Mouse (Mus musculus) gastrocnemius, postnatal 4 days (tissue): ENCODE measurements around the gene Inha. TPM values are rescaled to one million over a fixed set of nuclear protein-coding genes. Genes with fewer than 3 reads are reported as not detected.

ENCODE experiments used
- DNase-seq, 2 experiments: peaks; one replicate each; pipeline ENCODE4 v3.0.0; 2021 to 2022; ENCODE audit warnings: low spot score in 2 of 2, mixed read lengths in 2 of 2
- long read RNA-seq, 2 experiments: library from polyadenylated mRNA; stranded (forward); transcript quantifications; one replicate each; pipeline ENCODE4 v2.0.0; 2021
- total RNA-seq, 2 experiments: library from RNA; stranded (reverse); gene quantifications; 2 replicates each; pipeline ENCODE4 v1.2.3; 2021

Gene Inha
- 10 to 100 TPM; 13.4 to 15.1 TPM for total RNA-seq
- long read RNA-seq, experiment 1, transcript Inha-201 (2 exons, 1,475 nt): major isoform, 22 of 29 reads
- long read RNA-seq, experiment 1, partial matches to known transcripts: 0 of 29 reads
- long read RNA-seq, experiment 1, other reads (novel, unspliced or antisense): 7 of 29 reads
- long read RNA-seq, experiment 2, transcript Inha-201 (2 exons, 1,475 nt): major isoform, 18 of 30 reads
- long read RNA-seq, experiment 2, partial matches to known transcripts: 0 of 30 reads
- long read RNA-seq, experiment 2, other reads (novel, unspliced or antisense): 12 of 30 reads

DNA sequence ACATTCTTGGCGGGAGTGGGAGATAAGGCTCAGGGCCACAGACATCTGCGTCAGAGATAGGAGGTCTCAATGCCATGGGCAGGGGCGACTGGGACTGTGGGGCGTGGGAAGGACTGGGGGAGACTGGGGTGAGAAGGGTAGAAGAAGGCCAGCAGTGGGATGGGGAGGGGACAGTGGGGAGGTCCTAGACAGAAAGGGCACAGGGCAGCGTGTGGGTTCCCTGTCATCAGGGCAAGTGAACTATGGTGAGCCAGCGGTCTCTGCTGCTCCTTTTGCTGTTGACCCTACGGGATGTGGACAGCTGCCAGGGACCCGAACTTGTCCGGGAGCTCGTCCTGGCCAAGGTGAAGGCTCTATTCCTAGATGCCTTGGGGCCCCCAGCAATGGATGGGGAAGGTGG, at the start of gene Inha:
Gene Inha (plus strand): TSS at position 72 of the 400 bp plus-strand sequence.
- DNase-seq: no peak

DNA sequence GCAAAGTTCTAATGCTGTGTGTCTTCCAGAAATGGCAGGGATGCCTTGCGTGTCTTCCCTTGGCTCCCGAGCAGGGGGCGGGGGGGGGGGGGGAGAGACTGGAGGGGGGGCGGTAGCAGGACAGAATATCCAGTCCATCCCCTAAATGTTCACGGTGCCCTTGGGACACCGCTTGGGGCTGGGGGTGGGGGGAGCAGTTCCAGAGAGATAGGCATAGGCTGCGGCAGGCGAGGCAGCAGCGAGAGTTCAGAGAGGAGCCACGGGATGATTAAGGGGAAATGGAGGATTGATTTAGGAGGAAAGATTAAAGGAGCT, 49.2 kb upstream of the Inha start:
- DNase-seq: no peak

DNA sequence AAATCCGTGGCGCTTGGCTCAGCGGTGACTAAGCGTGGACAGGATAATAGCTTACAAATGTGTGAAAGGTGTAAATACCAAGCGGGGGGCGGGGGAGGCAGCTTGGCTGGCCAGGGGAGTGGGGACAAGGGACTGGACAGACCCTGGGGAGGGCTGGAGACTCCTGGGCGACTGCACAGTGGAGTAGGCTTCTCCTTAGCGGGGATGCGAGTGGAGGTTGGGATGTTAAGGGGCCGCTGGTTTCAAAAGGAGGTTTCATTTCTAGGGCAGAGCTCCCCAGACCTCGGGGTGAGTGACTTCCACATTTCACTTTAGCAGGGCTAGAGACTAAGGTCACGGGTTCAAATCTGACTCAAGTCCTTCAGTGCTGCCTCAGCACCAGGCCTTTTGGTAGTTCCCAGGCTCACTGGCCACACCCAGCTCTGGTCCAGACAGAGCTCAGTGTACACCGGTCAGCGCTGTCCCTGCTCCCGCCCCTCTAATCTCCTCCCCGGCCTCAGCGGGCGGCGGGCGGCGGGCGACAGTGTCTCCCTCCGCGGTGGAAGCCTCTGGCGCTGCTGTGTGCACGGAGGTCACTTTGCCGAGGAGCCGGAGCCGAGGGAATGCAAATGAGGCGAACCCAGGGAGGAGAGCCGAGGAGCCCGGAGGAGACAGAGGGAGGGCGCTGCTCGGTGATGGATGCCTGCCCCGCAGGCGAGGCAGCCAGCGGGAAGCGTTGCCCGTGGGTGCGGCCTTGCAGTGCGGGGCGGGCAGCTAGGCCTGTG, 48.7 kb upstream of the Inha start:
- peak in 1 of 2 experiments; percentile 52 for DNase-seq

DNA sequence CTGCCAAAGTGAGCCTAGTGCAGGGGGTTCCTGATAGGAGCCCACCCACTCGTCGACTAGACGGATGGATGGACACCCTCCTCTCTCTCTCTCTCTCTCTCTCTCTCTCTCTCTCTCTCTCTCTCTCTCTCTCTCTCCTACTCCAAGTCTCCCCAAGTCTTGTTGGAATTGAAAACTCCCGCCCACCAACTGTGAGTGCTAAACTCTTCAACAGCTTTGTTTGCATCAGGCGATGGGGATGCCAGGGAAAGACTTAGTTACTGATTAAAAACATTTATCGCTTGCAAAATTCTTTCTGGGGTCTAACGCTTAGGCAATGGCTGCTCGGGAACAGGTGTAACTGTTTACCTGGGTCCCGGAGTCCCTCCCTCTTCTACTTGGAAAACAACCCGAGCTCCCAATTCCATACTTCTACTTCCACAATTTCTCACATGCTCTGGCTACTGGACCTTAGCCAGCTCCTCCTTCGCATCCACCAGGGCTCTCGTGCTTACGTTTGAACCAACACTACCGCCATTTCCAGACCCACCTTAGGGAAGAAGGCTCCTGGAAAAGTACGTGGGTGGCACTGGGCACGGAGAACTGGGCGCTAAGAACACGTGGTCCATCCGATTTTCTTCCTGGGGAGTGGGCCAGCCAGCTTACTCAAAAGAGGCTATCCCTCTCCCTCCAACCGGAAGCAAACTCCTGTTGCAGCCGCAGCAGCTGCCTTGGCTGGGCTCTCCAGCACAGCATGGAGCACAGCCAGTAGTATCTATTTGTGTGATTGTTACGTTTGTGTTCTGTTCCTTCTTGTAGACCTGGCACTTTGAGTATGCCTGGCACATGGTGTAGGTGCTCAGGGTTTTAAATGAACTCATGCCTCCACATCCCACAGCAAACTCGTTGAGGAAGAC, 47.8 kb upstream of the Inha start:
- no peak for DNase-seq

DNA sequence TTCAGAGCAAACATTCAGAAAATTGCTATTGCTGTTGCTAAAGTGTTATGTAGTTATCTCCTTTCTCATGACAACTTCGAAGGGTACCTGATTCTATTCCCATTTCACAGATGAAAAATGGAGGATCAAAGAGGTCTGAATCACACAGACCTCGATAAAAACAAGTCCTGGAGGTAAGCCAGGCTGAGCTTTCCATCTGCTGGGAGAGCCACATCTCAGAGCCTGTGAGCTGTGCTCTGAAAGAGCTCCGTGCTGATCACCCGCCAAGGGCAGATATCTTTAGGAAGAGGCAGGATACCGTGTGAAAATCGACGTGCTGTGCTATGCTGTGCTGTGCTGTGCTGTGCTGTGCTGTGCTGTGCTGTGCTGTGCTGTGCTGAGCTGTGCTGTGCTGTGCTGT, 46.6 kb upstream of the Inha start:
- no peak for DNase-seq

DNA sequence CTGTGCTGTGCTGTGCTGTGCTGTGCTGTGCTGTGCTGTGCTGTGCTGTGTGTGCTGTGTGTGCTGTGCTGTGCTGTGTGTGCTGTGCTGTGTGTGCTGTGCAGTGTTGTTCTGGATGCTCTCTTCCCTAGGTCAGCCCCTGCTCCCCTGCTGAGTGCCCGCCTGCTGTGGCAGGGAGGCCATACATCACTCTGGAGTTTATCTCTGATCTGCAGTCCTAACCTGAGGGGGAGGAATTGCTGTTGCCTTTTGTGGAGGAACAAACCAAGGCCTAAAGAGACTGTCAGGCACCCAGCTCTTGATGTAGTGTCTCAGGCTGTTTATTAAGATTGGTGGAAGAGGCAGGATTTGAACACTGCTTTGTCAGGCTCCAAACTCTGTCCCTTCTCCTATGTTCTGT, 44.2 kb upstream of the Inha start:
- no peak for DNase-seq

DNA sequence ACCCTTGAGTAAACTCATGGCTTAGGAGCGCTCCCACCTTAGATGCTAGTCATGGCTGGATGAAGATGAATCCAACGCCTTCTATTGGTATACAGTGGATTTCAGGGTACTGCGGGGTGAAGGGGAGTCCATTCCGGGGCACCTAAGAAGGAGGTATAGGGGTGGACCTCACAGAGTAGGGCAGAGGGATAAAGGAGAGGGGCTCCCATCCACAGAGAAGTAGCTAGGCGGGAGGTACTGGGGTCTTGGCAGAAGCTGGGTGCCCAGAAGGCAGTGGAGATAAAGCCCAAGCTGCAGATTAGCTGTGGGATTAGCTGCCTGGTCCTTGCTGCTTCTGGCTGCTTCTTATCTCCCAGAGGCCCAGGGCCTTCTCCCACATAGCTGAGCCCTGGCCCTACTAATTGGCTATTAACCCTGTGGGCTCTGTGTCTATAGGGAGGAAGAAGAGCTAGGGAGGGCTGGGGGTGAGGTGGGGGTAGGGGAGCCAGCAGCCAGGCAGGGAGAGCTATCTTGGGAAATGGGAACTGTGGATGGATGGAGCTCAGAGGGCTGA, 43.1 kb upstream of the Inha start:
- no peak for DNase-seq

DNA sequence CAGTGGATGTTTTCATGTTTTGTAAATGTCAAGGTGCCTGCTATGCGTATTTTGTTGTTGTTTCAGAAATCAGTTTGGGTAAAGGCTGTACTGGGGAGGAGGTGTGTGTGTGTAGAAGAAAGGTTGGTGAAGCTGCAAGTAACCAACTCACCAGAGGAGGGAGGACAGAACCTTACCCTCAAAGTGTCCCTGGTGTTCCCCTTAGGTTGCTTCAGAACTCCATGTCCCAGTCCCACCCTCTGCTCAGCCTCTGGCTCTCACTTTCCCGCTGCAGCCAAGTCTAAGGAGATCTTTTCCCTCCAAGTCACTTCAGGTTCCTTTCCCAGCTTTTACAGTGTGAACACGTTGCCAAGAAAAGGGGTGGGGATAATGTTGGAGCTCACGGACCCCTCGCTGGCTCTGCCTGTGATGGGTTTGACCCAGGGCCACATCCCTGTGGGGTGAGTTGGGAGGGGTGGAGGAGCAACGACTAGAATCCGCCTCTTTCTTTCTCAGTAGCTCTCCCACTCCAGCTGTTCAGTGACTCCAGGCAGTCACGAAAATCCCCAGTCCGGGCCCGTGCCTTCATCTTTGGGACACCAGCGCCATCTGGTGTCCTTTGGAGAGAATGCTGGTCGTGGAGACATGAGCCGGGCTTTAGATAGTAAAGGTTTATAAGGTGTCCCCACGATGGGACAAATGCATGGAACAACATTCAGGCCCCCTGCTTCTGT, 39.5 kb upstream of the Inha start:
- peak; percentile 64 to 80 for DNase-seq

DNA sequence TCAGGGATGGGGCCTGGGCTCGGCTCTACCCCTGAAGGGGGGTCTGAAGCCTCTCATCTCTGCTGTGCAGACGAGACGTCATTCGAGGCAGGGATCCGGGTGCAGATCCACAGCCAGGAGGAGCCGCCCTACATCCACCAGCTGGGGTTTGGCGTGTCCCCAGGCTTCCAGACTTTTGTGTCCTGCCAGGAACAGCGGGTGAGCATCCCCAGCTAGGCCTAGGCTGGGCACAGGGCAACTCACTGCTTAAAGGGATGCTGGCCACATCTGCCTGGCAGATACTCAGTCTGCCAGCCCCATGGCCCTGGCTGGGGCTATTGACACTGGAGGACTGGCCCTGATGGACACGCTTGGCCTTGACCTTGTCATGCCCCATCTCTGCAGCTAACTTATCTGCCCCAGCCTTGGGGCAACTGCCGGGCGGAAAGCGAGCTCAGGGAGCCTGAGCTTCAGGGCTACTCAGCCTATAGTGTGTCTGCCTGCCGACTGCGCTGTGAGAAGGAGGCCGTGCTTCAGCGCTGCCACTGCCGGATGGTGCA, 37.5 kb upstream of the Inha start:
- DNase-seq: no peak

DNA sequence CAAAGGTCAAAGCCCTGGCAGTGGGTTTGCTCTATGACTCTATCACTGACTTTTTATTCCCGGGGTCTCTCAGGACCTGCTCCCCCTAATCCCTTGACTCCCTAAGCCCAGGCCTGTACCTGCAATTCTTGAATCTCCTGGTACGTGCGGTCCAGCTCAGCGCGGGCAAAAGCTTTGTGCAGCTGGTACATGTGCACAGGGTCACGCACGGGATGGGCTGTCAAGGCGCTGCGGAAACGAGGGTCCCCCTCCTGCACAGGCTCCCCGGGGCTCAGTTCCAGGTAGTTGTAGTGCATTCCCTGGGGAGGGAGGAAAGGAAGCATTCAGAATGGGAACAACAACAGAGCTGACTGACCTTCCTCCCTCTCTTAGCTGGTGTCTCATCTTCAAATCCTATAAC, 30.4 kb upstream of the Inha start:
- no peak for DNase-seq

DNA sequence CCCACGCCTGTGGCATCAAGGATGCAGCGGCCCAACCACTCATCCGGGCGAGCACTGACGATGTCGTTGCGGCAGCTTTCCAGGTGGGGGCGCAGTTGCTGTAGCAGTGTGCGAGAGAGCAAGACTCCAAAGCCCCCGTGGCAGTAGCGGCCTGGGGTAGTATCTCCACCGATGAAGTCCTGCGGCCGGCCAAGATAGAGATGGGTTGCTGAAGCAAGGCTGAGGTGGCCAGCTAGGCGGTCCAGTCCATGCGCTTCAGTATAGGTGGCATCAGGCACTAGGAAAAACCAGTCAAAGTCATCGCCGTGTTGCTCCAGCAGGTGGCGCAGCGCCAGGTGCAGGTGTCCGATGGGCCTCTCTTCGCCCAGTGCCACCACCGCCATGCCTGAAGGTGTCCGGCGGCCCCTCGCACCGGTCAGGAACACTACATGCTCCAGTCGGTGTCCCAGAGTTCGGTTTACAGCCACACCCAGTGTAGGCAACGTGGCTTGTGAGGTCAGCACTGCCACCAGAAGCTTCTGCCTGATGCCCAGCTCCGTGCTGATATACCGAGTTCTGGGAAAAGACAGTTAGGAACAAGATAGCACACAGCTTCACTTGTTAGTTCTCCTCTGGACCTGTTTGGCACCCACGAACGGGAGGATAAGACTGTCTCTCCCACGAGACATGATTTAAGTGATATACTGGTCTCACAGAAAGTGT, 29.5 kb upstream of the Inha start:
- peak; percentile 61 to 79 for DNase-seq

DNA sequence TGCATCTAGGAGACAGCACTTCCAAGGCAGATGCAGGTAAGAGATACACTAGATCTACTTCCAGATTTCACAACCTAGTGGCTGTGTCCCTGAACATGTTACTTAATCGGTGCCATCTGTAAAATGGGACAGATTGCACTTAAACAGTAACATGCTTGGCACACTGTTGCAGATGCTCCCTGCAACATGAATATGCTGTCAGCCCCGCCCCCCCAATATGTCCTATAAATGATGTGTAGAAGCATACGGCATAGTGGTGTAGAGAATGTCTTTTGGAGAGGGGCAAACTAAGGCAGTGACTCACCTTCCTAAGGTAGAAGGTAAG, 28.9 kb upstream of the Inha start:
- DNase-seq: no peak

DNA sequence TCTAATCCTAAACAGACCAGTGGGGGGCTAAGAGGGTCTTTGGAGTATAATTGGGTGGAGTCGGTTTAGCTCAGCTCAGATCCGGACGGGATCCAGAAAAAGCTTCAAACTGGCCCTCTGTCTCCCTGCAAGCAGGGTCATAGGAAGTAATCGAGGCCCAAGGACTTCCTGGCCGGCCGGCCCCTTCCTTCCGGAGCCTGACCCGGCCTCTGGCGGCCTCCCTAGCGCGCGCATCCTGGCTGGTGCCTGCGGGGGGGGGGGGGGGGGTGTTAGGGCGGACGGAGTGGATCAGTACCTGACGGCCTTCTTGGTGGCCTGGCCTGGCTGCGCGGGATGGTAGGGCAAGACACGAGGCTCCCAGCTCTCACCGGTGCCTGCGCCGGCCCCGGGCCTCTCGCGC, 28.4 kb upstream of the Inha start:
- no peak for DNase-seq

DNA sequence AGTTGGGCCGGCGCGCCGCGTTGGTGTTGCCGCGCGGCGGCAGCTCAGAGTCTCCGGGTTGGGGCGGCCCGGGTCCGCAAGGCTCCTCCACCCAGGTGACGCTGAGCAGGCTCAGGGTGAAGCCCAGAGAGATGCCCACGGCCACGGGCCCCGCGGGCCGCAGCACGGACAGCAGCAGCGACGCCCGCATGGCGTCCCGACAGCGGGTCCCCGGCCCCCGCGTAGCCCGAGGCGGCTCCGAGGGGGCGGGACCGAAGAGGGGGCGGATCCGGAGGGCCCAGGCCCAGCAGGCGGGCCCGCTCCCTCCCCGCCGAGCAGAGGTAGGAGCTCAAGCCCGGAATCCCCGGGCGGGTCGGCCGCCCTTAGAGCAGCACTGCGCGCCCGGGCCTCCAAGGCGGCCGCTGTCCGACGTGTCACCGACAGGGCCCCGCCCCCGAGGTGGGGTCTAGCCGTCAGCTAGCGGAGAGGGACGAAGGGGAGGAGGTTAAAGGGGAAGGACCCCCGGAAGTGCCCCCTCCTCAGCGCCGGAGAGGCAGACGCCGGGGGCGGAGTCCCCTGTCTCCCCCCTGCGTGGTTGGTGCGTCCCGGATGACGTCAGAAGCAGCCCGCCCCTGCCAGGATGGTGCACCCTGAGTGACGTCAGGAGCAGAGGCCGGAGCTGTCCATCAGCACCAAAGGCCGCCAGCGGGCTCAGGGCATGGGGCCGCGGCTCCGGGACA, 27.8 kb upstream of the Inha start, which contains the start of the genes Chpf and Tmem198:
Gene Chpf (minus strand): TSS at position 392 of the 719 bp plus-strand sequence.
Gene Tmem198 (plus strand): TSS at position 617 of the 719 bp plus-strand sequence.
- peak; percentile 88 to 95 for DNase-seq

DNA sequence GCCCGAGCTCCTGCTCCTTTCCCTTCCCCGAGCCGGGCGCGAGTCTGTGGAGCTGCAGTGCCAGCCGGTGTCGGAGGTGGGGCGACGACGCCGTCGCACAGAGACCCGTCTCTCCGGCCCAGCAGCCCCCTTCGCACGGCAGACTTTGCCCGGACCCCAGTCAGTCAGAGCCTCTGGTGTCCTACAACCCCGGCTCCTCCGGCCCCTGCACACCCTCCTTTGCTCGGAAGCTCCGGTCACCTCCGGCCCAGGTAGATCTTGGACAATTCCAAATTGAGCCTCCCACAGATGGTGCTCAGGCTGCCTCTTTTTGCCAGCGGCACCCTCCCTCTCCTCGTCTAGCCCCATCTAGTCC, 27.3 kb upstream of the Inha start:
- no peak for DNase-seq

DNA sequence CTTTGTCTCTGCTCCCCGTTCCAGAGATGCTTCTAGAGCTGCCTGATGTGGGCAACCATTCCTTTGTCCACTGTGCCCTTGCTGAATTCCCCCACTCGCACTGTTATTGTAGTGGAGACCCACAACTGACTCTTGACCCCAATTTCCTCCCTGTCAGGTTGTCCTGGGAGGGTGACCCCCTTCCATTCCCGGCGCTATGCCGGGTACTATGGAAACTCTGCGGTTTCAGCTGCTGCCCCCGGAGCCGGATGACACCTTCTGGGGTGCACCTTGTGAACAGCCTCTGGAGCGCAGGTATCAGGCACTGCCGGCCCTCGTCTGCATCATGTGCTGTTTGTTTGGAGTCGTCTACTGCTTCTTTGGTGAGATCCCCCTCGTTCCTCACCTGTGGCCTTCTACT, 26.8 kb upstream of the Inha start:
- no peak for DNase-seq

DNA sequence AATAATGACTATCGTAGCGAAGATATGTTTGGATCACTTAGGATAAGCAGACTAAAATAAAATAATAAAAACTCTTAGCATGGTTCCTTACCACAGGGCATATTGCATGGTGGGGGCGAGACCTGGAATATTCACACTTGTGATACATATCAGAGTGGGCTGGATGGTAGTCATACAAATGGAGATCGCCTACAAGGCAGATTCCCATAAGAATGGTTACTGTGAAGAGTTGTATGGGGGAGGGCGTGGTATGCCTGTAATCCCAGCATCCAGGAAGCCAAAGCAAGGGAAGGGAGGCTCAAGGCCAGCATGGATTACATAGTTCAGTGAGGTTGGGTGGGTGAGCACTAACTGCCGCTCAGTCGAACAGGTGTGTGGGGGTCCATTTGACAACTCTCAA, 26.1 kb upstream of the Inha start:
- no peak for DNase-seq

DNA sequence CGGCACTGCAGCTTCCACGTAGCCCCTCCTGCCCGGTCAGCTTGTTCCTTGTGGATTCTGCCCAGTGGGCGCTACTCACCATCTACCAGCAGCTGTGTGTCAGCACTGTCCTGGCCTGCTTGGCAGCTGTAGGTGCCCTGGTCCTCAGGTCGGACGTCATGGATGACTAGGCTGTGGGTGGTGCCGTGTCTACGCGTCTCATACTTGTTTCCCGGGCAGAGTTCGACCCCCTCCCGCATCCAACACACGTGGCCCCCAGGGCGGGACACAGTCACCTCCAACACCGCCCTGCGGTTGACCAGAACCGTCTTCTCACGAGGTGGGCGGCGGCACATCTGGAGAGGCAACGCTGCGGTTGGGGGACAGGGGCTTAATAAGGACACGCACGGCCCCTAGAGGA, 20.3 kb upstream of the Inha start:
- DNase-seq: no peak

DNA sequence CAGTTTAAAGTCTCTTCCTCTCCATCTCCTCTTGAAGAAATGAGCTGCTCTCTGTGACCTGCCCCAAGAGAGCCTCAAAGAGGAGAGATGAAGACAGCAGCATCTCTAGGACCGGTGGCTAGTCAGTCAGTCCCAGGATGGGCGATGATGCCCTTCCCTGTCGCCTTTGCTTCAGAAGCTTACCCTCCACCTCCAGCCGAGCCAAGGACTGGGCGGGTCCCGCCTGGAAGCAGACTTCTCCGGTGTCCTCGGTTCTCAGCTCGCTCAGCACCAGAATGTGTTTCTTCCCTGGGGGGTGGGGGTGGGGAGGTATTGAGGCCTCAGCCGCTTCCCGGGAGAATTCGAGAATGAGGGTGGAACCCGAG, 19.9 kb upstream of the Inha start:
- no peak for DNase-seq
